Mouse (Mus musculus) cerebral cortex, adult 2 months (tissue): Measurements from ENCODE around the gene Acadsb.

Experiments used
- WGBS: fragments of 180-500 bp; shearing (Covaris S2); methylation state at CpG from one replicate; pipeline ENCODE4 v1.1.7; 2018; 5-methylcytosine and 5-hydroxymethylcytosine counted together

Acadsb gene

DNA sequence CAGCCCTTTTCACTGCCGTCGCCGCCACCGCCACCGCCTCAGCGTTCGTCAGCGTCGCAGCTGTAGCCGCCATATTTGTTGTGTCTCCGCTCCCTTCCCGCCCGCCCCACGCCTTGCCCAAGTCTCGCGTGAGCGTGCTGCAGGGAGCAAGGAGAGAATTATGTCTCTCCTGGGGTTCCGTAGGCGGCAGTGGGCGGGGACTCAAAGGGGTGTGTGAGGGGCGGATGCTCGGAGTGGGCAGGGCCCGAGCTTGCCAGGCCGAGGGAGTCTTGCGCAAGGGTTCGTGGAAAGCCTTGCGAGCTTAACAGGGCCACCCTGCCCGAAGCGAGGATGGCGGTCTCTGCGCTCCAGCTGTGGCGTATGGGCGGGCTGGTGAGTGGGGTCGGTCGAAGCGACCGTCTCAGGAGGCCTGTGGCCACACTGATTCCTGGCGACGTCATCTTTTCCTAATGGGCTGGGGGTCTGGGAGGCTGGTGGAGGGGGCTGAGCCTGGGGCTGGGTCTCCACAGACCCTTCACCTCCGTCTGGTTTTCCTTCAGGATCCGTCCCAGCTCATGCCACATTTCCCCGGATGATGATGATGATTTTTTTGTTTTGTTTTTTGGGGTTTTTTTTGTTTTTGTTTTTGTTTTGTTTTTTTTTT is at the start of gene Acadsb, which contains the start of gene Ikzf5:
Gene Acadsb, plus strand, starts transcription at position 186 of the 643 bp plus-strand sequence.
Gene Ikzf5, minus strand, starts transcription at position 106 of the 643 bp plus-strand sequence.
- under 1% methylated on average over 42 of the region's 42 CpGs for WGBS

DNA sequence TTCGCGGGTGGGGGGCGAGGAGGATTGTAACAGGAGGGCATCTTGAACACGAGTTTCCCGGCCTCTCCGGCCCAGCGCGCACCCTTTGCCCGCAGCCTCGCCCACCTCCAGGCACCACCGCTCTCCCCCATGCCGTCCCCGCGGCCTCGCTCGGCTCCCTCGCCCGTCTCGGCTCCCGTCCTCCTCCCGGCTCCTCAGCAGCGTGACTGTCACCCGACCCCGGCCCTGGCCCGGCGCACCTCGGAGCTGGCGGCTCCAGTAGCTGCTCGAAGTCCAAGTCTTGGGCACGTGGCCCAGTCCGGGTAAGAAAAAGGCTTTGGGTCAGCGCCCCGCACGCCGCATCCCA is 48.2 kb upstream of the Acadsb start:
- WGBS: under 1% methylated on average over 35 of the region's 35 CpGs

DNA sequence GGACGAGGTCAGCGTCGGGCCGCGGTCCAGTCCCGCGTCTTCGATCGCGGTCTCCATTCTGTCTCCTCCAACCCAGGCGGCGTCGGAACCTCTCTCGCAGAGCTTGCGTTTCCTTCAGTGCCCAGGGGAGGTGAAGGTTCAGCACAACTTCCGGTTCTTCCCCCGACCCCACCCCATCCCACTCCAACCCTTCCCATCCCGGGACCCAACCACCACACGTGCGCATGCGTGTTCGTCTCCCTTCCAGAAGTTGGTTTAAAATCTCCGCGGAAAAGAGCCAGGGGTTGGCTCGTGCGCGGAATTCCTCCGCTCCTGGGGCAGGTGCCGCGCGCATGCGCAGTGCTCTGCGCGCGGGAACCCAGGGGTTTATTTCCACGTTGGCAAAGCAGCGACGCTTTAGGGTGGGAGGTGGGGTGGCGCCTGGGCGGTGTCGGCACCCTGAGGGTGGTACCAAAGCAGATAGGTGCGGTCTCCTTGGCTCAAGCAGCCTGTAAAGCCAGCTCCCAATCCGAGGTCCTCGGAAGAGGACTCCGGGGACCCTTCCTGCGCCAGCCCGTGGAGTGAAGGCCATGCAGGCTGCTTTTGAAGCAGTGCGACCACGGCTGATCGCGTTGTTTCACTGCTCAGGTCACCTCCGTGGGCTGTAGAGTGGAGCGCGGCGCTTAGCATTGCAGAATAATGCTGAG is 47.6 kb upstream of the Acadsb start, which contains the start of gene 2310057M21Rik:
Gene 2310057M21Rik, minus strand, starts transcription at position 145 of the 686 bp plus-strand sequence.
- under 1% methylated on average over 55 of the region's 55 CpGs for WGBS

DNA sequence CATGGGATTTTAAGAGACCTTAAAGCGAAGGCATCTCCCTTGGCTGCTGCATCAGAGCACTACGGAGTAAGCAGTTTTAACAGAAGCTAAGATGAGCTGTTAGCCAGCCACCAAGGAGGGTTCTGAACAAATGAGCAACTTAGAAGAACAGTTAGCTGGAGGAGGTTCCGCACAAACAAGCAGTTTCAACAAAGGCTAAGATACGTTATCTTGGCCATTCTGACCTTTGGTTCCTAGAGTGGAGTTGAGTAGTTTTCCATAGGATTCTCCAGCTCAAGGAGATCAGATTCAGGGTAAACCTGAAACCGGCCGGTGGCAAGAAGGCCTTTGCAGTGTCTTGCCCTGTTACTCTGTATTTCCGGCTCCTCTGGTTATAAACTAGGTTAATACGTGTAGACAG is 46.3 kb upstream of the Acadsb start:
- WGBS: 96% methylated on average over 8 of the region's 8 CpGs

DNA sequence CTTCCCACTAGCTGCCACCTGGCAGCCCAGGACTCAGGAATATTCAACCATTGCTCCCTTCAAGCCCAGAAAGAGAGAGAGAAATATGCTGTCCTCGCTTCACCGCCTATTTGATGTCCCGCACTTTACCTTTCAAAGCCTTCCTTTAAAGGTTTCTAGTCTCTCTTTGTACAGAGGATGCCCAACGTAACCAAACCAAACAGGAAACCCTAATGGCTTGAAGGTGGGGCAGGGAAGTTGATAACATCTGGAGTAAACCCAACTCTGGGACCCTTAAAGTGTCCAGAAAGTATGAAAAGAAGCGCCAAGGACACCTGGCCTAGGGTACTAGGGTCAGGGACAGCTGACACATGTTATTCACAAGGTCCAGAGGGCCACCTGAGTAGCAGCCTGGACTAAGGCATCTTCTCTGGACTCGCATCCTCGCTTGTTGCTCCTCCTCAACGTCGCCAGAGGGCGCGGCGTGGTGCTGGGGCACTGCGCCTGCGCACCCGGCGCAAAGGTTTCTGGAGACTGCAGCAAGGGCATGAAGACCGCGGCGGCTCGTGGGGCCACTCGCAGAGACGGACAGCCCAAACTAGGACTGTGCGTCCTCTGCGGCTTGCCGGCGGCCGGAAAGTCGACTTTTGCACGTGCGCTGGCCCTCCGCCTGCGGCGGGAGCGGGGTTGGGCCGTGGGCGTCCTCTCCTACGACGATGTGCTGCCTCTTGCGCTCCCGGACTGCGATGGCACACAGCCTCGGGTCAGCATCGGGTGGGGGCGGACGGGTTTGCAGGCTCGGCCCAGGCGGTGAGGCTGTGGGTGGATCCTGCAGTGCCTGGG is 39.5 kb upstream of the Acadsb start, which contains the start of gene Pstk:
Gene Pstk, plus strand, starts transcription at position 494 of the 822 bp plus-strand sequence.
- WGBS: 6% methylated on average over 47 of the region's 47 CpGs

DNA sequence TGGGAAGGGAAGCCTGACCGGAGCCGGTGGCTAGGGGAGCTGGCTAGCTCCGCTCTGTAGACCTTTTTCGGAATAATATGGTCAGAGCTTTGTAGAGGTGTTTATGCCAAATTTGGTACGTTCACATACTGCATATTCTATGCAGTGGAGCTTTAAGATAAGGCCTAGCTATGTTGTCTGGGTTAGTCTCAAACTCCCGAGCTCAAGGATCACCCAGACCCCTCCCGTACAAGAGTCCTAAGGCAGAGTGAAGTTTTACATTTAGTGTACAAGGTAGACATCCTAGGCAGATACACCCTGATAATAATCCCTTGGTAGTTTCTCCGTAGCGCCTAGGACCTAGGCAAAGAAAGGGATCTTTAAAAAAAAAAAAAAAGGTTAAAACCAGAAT is 38.9 kb upstream of the Acadsb start:
- WGBS: 5% methylated on average over 9 of the region's 9 CpGs

DNA sequence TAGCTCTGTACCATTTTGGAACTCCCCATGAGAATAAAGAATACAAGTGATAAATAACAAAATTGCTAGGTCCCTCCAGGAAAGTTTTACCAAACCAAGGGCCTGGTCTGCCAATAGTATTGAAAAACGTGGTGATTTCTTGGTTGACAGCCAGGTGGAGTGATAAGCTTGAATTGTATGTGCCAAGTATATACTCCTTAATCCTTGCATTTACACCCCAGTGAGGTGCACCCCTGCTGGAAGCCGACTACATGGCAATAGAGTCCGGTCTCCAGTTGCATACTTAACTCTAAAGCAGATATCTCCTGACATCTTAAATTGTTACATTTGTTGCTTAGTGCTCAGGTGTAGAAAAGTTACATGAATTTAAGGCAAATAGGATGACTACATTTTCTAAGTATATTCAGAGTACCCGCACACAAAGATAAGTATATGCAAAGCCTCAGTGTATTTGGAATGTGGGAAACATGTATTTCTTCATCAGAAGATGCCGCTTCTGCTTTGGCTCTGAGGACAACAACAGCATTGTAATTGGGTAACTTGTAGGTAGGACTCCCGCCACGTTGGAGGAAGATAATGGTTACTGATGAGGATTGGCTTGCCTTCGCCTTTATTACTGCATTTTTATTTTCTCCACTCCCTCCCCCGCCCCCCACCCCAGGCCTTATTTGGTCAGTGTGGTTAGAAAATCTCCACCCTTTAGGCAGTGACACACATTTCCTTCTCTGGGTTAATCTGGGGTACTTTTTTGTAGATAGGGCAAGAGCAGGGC is 38.3 kb upstream of the Acadsb start:
- 62% methylated on average over 9 of the region's 9 CpGs for WGBS

DNA sequence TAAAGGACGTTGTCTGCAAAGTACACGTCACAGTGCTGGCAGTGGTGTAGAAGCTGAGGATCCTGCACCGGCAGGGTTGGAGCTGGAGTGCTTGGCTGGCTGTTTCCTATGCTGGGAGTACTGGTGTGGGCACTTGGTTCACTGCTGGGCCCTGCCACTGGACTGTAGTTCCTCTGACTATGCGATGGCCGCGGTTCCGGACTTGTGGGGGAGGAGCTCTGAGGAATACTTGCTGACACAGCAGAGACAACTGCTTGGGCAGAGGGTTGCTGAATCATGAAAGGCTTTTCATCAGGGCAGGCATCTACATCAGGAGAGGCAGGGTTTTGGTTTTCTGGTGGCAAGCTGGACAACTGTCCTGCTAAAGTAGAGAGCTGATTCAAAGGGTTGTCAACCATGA is 18.6 kb upstream of the Acadsb start:
- WGBS: 70% methylated on average over 6 of the region's 7 CpGs

DNA sequence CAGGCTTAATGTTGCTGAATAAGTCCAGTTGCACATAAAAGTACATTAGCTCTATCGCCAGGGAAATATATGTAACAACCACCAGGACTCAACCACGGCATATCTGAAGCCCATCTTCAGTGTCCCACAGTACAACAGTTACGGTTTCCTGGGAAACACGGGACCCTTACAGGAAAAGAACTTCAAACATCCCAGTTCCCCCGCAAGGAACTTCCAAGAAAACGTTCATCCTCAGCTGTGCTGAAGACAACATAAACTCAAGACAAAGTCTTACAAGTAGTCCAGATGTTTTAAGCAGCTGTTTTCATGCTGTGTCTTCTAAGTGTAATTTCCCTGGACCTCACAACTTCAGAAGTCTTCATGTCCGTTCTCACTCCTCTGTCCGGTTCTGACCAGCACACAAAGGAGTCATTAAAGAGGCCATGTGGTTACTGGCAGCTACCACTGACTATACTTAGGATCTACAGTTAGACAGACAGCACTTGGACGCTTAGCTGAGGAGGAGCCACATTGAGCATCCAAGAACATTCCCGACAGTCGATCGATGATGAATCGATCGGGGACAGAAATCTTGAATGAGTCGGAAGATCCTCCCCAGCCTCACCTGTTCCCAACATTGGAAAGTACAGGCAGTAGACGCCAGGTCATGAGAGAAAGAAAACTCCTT is 947 bp upstream of the Acadsb start:
- 4% methylated on average over 16 of the region's 16 CpGs for WGBS

DNA sequence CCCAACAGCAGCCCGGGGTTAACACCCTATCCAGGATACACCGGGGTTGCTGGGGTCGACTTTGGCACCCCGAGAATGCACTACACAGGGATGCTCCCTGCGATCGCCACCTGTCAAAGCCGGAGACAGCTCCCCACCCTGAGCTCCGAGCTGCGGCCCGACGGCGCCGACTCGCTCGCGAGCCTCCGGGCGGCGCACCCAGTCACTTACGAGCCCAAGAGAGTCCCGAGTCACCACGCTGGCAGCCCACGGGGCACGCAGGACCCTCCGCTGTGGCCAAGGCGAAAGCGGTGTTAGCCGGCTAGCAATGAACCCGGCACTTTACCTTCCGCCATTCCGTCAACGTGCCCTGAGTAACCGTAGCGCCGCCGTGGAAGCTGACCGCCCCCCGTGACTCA is 414 bp upstream of the Acadsb start:
- under 1% methylated on average over 38 of the region's 38 CpGs for WGBS

DNA sequence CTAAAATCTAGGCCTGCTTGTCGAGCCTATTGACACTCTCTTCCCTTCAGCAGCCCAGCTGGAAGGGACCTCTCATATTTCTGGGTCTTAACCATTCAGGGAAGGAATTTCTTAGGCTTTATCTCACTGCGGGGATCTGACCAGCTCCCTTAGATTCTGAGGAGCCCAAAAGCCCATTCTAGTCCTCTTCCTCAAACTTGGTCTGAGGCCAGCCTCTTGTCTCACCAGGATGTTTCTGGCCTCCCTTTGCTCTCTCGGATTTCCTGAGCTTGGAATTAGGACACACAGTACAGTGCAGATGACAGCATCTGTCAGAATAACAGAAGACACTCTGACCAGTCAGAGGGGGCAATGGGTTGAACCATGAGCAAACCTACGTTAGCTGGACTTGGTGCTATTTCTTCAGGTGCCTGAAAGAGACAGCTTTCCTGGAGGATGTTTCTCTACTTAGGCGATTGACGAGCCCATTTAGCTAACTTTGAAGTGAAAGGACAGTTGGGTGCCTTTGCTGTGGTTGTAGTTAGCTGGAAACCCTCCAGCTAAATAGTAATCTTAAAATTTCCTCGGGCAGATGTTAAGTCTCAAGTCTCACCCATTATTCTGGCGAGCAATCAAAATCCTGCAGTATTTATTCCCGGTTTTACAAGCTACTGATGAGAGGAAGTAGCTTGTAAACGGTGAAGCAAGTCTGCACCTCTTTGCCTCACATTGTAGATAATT is 980 bp downstream of the Acadsb start:
- WGBS: 35% methylated on average over 10 of the region's 10 CpGs

DNA sequence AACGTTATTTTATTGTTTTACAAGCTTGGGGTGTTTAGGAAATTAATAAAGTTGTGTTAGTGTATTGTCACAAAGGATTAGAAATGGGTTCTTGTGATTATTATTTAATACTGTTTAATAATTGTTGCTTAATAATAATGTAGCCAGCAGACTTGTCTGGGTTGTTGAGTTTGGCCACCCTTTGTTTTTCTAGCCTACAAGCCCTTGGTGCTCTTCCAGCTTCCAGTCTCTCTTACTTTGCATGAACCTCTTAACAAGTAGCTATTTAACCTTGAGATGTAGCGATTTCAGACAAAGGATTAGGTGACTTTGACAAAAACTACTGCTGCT is 1.5 kb downstream of the Acadsb start:
- WGBS: 67% methylated on average over 2 of the region's 2 CpGs

DNA sequence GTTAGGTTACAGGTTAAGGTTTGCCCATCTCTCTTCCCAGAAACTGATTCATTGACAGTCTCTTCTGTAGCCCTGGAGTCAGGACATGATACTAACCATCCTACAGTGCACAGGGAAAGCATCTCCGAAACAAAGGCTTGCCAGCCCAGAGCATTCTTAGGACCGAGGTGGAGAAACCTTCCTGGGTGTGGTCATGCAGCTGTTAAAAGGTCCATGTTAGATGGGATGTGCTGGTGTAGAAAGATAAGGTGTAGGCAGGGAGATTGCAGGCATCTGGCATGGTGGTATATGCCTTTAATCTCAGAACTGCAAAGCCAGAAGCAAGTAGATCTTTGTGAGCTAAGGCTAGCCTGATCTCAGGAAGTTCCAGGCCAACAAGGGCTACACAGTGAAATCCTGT is 14.5 kb downstream of the Acadsb start:
- 89% methylated on average over 2 of the region's 2 CpGs for WGBS

DNA sequence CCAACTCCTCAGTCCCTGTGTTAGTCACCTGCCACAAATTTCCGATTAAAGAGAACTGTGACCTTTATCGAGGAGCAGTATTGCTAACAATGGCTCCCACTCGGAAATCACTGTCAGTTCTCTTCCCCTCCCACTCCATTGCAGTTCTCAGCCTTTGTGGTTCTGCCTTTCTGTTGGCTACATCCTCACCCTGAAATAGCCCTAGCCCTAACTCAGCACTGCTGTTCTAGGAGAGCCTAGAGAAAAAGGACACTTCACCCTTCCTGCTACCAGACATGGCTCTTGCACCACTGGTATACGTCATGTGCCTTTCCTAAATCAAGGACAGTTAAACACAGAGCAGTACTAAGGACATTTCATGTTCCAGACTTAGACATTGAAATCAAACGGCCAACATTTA is 16.9 kb downstream of the Acadsb start:
- WGBS: 77% methylated on average over 5 of the region's 5 CpGs

DNA sequence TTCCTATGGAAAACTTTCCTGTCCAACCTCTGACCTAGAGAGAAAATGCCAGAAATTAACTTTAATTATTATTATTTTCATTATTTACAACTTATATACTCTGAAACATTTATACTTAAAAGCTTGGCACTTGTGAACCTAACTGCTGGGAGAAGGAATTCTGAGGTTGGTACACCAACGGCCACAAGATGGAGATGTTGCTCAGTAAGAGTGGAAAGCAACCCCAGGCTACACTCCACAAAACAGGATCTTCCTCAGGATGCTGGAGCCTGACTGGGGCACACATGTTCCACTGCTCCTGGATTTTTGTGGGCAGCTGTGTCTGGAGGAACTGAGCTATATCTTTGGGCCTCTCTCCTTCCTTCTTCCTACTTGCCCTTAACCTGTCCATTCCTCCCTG is 21.8 kb downstream of the Acadsb start:
- WGBS: 5% methylated on average over 1 of the region's 1 CpGs

DNA sequence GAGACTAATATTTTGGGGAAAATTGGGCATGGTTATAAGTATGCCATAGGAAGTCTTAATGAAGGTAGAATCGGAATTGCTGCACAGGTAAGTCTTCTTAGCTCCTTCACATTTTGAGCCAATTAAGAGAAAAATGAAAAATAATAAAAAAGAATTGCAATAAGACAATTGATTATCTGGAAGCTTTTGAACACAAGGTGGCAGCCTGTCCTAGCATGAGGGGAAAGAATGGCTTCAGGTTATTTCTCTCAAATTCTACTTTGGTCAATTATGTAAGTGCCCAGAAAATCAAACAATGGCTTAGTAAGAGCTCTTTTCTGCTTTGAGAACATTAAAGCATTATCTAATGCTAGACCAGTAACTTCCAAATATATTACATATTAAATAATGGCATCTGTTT is 23.9 kb downstream of the Acadsb start:
- 98% methylated on average over 1 of the region's 1 CpGs for WGBS

DNA sequence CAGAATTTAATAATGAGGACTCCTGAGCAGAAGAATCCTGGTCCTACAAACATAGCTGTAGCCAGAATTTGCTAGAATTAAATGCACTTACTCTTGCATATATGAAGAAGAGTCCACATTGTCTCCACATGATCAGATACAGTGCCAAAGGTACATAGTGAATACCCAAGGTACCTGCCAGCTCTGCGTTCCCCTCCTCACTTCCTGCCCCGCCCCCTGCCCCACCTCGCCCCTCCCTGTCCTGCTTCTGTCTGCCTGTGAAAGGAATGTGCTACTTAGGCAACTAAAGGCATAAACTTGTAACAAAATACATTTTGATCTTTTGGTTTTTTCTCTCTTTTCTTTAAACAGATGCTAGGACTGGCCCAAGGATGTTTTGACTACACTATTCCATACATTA is 26.6 kb downstream of the Acadsb start:
- WGBS: 77% methylated on average over 3 of the region's 3 CpGs

DNA sequence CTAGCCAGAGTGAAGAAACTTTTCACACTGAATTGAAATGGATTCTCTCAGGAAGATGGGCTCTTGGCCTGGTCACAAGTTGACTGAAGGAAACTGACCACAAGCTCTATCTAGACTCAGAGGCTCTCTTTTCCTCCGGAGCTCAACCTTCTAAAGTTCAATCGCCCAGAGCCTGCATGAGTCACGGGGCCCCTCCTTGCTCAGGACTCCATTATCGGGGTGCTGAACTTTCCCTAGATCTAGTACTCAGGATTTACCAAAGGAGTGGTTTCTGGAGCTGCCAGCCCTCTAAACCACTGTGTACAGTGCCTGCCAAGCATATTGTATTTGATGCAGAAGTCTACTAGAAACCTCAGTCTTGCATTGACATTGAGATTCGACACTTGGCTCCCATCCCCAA is 46.3 kb downstream of the Acadsb start:
- 89% methylated on average over 5 of the region's 5 CpGs for WGBS

DNA sequence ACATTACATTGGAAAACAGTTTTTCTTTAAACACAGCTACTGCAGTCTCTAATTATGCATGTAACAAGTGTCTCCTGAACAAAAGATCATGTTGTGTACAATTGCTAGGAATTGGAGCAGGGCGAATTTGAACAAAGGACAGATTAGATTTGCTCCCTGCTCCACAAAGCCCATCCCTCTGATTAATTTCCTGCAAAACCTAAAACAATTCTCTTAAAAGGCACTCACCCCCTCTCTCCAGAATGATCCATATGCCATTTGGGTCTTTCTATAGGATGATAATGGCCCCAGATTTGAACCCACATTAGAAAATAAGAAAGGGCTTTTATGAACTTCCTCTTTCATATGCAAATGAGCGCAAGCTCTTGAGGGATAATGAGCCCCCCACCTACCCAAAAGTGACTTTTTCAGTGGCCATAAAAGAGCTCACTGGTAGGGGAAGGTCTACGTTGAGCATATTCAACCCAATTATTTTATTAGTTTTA is 54.8 kb downstream of the Acadsb start:
- 59% methylated on average over 3 of the region's 3 CpGs for WGBS

DNA sequence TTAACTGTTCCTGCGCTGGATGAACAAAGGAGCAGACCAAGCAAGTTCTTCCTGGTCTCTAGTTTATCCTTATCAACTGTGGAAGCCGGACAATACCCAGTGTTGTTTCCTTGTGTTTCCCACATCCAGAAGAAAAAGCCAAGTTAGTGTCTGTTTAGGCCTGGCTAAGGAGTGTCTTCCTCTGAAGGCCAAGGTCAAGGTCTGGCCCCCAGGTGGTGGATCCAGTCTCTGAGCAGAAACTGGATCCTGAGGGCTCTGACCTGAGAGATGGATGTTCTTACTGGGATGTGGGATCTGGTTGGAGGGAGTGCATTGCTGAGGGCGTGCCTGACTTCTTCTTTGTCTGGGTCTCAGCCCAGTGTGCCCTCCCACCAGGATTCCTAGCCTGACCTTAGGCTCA is 55.3 kb downstream of the Acadsb start:
- 62% methylated on average over 3 of the region's 3 CpGs for WGBS

DNA sequence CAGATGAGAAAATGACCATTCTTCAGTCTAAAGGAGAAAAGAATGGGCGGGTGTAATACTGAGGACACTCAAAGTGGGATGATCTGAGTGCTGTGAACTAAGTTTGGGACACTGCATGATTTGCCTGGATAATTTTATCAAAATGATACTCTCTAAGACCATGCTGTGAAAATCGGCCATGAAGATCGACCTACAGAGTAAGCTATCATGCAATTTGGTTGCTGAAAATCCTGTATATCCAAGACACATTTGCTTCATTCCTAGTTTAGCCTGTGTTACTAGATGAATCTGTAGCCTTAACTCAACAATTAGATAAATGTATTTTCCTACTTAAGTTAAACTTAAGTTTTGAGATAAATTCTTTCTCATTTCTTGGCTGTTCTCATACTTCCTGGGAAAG is 56.9 kb downstream of the Acadsb start:
- 85% methylated on average over 3 of the region's 3 CpGs for WGBS
